Mouse (Mus musculus): Measurements from ENCODE around the gene Olfr263. TPM values are rescaled to one million over a fixed set of nuclear protein-coding genes. Genes with fewer than 3 reads are reported as not detected.
A peak's percentile ranks its signal among the peaks of the same experiment; 100 is the strongest.

Gene Olfr263
- polyA plus RNA-seq, 1 experiment from 2014 or later = not detected

DNA sequence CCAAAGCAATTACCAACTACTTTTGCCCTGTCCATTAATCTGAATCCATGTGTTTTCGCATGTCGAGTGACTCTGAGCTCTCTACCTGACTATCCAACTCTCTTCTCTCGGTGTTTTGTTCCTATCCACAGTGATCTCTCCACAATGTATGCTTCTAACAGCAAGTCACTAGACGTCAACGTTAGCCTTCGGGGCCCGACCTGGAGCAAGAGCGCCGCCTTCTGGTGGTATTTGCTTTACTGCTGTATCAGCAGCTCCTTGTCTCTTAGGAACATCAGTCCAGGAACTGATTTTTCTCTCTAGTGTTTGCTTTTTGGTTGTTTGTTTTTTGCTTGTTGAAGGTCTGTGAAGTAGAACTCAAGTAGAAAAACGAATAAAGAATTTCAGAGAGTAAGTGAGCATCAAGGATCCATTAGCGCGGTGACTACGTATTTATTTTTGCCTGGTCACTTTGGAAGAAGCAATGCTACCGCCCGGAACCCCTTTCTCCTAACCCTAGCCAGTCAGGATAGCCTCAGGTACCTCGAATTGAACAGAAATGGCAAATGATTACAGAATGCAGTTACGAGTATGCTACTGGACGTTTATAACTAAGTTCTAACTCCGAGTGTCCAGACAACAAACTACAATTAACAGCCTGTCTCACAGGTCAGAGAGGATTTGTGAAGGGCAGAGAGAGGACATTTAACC, 29.5 kb downstream of the Olfr263 start:
- WGBS = under 1% methylated on average over 19 of the region's 19 CpGs
- no peak overlapping the region for H3K27ac ChIP-seq (ENCODE audit: low read depth, low read length)
- no peaks in the 10 kb centered on the region for H3K36me3 ChIP-seq (ENCODE audit: control insufficient read depth, insufficient read depth, low read length)
- H3K4me1 ChIP-seq (ENCODE audit: control insufficient read depth, insufficient read depth, low read depth, low read length) = peaks cover 4% of the 10 kb centered on the region
- peak; percentile 69 for ATAC-seq
- peak overlapping the region; percentile 96 for H3K4me2 ChIP-seq (ENCODE audit: low read length)
- peak overlapping the region; percentile 55 for H3K4me3 ChIP-seq (ENCODE audit: low read length)
- peak overlapping the region; percentile 67 for H3K9ac ChIP-seq (ENCODE audit: low read depth, low read length)
- no peaks in the 10 kb centered on the region for H3K9me3 ChIP-seq (ENCODE audit: control insufficient read depth, low read length)
- H3K27me3 ChIP-seq (replicated peaks; ENCODE audit: control insufficient read depth, insufficient read depth, low read length) = no peaks in the 10 kb centered on the region

DNA sequence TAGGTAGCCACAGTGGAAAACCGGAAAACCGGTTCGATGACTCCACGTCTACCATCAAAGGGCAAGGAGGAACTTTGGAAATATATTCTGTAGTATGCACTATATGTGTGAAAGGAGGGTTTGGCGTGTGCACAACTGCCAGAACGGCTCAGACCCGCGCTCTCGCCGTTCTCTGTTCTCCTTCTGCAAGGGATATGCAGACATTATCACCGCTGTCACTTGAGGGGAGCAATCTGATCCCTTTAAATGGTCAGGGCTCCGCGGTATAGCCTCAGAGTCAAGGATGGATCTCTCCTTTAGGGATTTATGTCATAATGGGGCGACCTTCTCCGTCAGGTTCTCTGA, 30.0 kb downstream of the Olfr263 start:
- Histone ChIP-seq H3K4me2 (ENCODE audit: low read length) (peak overlapping the region; percentile 96), H3K27ac (ENCODE audit: low read depth, low read length) (no peak overlapping the region), H3K4me1 (ENCODE audit: control insufficient read depth, insufficient read depth, low read depth, low read length) (peaks cover 4% of the 10 kb centered on the region), H3K4me3 (ENCODE audit: low read length) (peak overlapping the region; percentile 55), H3K9me3 (ENCODE audit: control insufficient read depth, low read length) (no peaks in the 10 kb centered on the region), H3K27me3 (replicated peaks; ENCODE audit: control insufficient read depth, insufficient read depth, low read length) (no peaks in the 10 kb centered on the region), H3K9ac (ENCODE audit: low read depth, low read length) (peak overlapping the region; percentile 67), H3K36me3 (ENCODE audit: control insufficient read depth, insufficient read depth, low read length) (no peaks in the 10 kb centered on the region)
- WGBS = under 1% methylated on average over 15 of the region's 15 CpGs
- peak; percentile 9; the same call in 1 of the 2 replicates for ATAC-seq

DNA sequence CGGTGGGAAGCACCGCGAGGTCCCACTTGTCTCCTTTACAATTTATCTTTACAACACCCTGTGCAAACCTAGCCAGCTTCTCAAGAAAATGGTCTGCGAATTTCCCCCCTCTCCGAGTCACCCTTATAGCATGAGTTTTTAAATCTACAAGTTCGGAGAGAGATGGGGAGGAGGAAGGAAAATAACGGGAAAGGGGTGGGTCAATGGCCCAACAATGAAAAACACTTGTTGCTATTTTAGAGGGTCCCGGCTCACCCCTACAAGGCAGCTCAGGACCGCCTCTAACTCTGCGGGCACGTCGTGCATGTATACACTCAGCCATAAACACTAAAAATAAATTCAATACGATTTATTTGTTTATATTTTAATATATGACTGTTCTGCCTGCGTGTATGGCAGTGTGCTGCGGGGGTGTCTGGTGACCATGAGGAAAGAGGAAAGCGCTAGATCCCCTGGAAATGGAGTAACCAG, 30.6 kb downstream of the Olfr263 start:
- Histone ChIP-seq H3K9me3 (ENCODE audit: control insufficient read depth, low read length) (no peaks in the 10 kb centered on the region), H3K9ac (ENCODE audit: low read depth, low read length) (peak overlapping the region; percentile 67)
- ATAC-seq = peak; percentile 40

DNA sequence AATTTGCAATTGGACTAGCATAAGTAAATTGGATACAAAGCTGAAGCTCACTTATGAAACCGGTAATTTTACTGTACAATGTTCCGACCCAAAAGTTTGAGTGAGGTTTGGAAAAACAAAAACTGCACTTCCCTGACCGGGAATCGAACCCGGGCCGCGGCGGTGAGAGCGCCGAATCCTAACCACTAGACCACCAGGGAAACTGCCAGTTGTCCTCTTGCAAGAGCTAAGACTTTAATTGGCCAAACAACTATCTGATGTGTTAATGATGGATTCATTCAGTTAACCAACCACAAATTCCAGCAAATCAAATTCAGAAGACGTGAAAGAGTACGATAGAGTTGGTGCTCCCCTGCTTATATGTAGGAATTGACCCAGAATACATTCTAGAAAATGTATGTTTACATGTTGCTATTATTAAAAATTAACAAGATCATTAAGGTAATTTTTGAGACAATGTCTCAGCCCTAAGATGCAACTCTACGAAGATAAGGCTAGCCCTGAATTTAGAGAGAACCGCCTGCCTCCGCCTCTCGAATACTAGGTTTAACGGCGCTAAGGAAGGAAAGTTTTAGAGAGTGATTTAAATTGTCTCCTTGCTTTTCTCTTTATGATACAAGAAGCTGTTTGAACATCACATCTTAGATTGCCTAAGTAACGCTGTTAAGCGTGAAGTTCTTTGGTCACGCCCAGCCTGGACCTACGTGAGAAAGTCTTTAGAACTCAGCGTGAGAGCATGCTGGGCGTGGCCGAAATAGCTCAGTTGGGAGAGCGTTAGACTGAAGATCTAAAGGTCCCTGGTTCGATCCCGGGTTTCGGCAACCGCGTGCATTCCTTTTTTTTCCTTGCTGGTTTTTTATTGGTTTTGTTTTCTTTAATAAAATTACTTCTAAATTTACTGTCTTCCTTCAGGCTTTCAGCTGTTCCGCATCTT, 31.5 kb downstream of the Olfr263 start:
- no peaks in the 10 kb centered on the region for H3K36me3 ChIP-seq (ENCODE audit: control insufficient read depth, insufficient read depth, low read length)
- peak overlapping the region; percentile 33; the same call in 1 of the 2 replicates for H3K27ac ChIP-seq (ENCODE audit: low read depth, low read length)
- peak overlapping the region; percentile 55 for H3K4me3 ChIP-seq (ENCODE audit: low read length)
- peak overlapping the region; percentile 50; the same call in 1 of the 2 replicates for H3K9ac ChIP-seq (ENCODE audit: low read depth, low read length)
- ATAC-seq = peak; percentile 89
- no peaks in the 10 kb centered on the region for H3K27me3 ChIP-seq (replicated peaks; ENCODE audit: control insufficient read depth, insufficient read depth, low read length)
- no peaks in the 10 kb centered on the region for H3K9me3 ChIP-seq (ENCODE audit: control insufficient read depth, low read length)
- WGBS = under 1% methylated on average over 32 of the region's 32 CpGs
- H3K4me2 ChIP-seq (ENCODE audit: low read length) = peak overlapping the region; percentile 96
- peaks cover 4% of the 10 kb centered on the region for H3K4me1 ChIP-seq (ENCODE audit: control insufficient read depth, insufficient read depth, low read depth, low read length)

More for the DNA sequence above, 30.6 kb downstream of the Olfr263 start:
- Histone ChIP-seq H3K27ac (ENCODE audit: low read depth, low read length) (no peak overlapping the region), H3K27me3 (replicated peaks; ENCODE audit: control insufficient read depth, insufficient read depth, low read length) (no peaks in the 10 kb centered on the region), H3K4me2 (ENCODE audit: low read length) (peak overlapping the region; percentile 96), H3K4me1 (ENCODE audit: control insufficient read depth, insufficient read depth, low read depth, low read length) (peaks cover 4% of the 10 kb centered on the region), H3K4me3 (ENCODE audit: low read length) (peak overlapping the region; percentile 55), H3K36me3 (ENCODE audit: control insufficient read depth, insufficient read depth, low read length) (no peaks in the 10 kb centered on the region)
- WGBS = under 1% methylated on average over 16 of the region's 16 CpGs

DNA sequence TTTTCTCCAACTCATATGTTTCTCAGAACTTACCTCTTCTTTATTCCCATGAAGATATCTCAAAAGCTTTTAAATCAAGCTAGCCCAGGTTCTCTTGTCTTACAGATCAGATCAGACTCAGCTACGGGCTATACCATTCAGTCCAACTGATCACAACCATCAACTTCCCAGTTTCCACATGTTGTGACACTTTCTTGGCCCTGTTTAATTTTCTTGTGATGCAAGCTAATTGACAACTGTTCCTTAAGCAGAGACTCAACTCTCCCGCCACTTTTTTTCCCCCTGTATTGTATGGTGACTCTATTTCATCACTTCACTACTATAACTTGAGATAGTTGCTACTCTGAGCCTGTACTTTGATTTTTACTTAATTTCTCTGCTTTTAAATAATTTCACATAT, 32.2 kb downstream of the Olfr263 start:
- Histone ChIP-seq H3K9ac (ENCODE audit: low read depth, low read length) (no peak overlapping the region), H3K4me3 (ENCODE audit: low read length) (peak overlapping the region; percentile 55), H3K4me1 (ENCODE audit: control insufficient read depth, insufficient read depth, low read depth, low read length) (peaks cover 8% of the 10 kb centered on the region), H3K27me3 (replicated peaks; ENCODE audit: control insufficient read depth, insufficient read depth, low read length) (no peaks in the 10 kb centered on the region), H3K4me2 (ENCODE audit: low read length) (peak overlapping the region; percentile 96), H3K36me3 (ENCODE audit: control insufficient read depth, insufficient read depth, low read length) (no peaks in the 10 kb centered on the region), H3K9me3 (ENCODE audit: control insufficient read depth, low read length) (no peaks in the 10 kb centered on the region), H3K27ac (ENCODE audit: low read depth, low read length) (no peak overlapping the region)
- WGBS = 41% methylated on average over 2 of the region's 2 CpGs
- ATAC-seq = peak; percentile 56

DNA sequence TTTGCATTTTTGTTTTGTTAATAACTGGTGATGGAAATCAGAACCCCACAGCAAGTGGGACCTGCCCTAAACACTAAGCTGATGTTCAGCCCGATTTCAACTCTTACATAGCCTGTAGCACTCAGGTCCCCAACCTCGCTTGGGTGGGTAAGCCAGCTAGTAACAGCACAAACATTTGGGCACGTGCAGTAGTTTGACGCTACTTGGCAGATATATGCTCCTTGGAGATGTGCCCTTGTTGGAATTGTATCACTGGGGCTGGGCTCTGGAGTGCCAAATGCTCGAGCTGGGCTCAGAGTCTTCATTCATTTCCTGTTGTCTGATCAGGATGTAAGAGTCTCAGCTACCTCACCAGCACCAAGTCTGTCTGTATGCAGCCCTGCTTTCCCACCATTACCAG, 33.2 kb downstream of the Olfr263 start:
- H3K9me3 ChIP-seq (ENCODE audit: control insufficient read depth, low read length) = no peaks in the 10 kb centered on the region
- no peak overlapping the region for H3K4me3 ChIP-seq (ENCODE audit: low read length)
- H3K27ac ChIP-seq (ENCODE audit: low read depth, low read length) = no peak overlapping the region
- no peak overlapping the region for H3K9ac ChIP-seq (ENCODE audit: low read depth, low read length)
- H3K36me3 ChIP-seq (ENCODE audit: control insufficient read depth, insufficient read depth, low read length) = no peaks in the 10 kb centered on the region
- peaks cover 8% of the 10 kb centered on the region for H3K4me1 ChIP-seq (ENCODE audit: control insufficient read depth, insufficient read depth, low read depth, low read length)
- no peaks in the 10 kb centered on the region for H3K27me3 ChIP-seq (replicated peaks; ENCODE audit: control insufficient read depth, insufficient read depth, low read length)
- WGBS = 50% methylated on average over 5 of the region's 5 CpGs
- no peak for ATAC-seq
- H3K4me2 ChIP-seq (ENCODE audit: low read length) = no peak overlapping the region

DNA sequence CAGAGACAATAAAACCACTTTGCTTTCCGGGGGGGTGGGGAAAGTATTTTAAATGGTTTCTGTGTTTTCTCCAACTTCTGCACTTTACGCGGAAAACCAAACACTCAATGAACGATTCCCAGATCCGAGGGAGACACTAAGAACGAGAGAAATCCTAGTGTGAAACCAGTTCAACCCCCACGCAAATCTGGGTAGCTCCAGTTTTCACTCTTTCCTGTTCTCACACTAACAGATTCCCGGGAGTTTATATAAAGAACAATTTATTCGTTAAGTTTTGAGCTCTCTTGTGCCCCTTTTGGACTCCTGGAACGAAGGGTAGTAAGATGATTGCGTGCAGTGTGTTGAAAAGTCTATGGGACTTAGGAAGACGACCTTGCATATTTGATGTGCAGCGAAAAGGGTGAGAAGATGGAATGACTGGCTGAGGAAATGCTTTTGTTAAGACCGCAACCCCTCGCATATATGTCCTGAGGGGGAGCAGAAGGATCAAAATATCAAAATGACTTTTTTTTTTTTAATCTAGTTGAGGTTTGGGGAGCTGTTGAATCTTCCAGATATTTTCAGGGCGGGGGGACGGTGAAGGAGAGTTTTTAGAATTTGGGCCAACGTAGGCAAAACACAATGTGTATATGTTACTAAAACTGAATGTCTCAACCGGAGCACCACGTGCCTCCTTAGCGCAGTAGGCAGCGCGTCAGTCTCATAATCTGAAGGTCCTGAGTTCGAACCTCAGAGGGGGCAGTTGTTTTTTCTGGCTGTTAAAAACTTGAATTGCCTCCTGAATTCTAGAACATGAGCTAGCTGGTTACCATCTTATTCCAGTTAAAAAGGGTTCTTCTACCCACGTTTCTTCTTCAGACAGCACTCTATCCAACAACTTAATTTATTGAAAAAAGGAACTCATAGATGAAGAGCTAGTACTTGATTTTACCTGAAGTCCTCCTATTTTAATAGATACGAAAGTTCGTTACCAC, 37.8 kb downstream of the Olfr263 start:
- H3K4me3 ChIP-seq (ENCODE audit: low read length) = peak overlapping the region; percentile 66
- ATAC-seq = peak; percentile 60
- H3K27me3 ChIP-seq (replicated peaks; ENCODE audit: control insufficient read depth, insufficient read depth, low read length) = no peaks in the 10 kb centered on the region
- peak overlapping the region; percentile 63 for H3K9ac ChIP-seq (ENCODE audit: low read depth, low read length)
- H3K4me1 ChIP-seq (ENCODE audit: control insufficient read depth, insufficient read depth, low read depth, low read length) = peaks cover 9% of the 10 kb centered on the region
- no peaks in the 10 kb centered on the region for H3K36me3 ChIP-seq (ENCODE audit: control insufficient read depth, insufficient read depth, low read length)
- peak overlapping the region; percentile 98 for H3K4me2 ChIP-seq (ENCODE audit: low read length)
- WGBS = 1% methylated on average over 27 of the region's 27 CpGs
- H3K27ac ChIP-seq (ENCODE audit: low read depth, low read length) = peak overlapping the region; percentile 44; the same call in 1 of the 2 replicates
- H3K9me3 ChIP-seq (ENCODE audit: control insufficient read depth, low read length) = no peaks in the 10 kb centered on the region

DNA sequence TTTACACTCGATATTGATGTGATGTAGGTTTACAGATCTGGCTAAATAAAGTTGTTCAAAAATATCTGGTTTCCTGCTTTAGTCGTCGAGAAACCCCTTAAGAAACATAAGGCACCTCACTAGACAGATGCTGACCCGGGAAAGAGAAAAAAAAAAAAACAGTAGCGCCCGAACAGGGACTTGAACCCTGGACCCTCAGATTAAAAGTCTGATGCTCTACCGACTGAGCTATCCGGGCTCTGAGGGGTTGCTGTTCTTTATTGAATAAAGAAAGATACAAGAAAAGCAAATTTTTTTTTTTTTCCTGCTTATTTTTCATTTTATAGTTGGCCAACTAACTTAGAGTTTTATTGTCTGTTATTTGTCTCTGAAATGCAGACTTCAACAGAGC, 38.5 kb downstream of the Olfr263 start:
- no peak overlapping the region; the same call in 1 of the 2 replicates for H3K9ac ChIP-seq (ENCODE audit: low read depth, low read length)
- 2% methylated on average over 8 of the region's 8 CpGs for WGBS

More for the DNA sequence above, 38.5 kb downstream of the Olfr263 start:
- Histone ChIP-seq H3K4me3 (ENCODE audit: low read length) (peak overlapping the region; percentile 66), H3K36me3 (ENCODE audit: control insufficient read depth, insufficient read depth, low read length) (no peaks in the 10 kb centered on the region), H3K4me1 (ENCODE audit: control insufficient read depth, insufficient read depth, low read depth, low read length) (peaks cover 12% of the 10 kb centered on the region), H3K27ac (ENCODE audit: low read depth, low read length) (no peak overlapping the region), H3K9me3 (ENCODE audit: control insufficient read depth, low read length) (no peaks in the 10 kb centered on the region), H3K27me3 (replicated peaks; ENCODE audit: control insufficient read depth, insufficient read depth, low read length) (no peaks in the 10 kb centered on the region), H3K4me2 (ENCODE audit: low read length) (peak overlapping the region; percentile 98)
- ATAC-seq = peak; percentile 55
